Mouse (Mus musculus): Measurements from ENCODE around the gene Slc23a4. TPM values are rescaled to one million over a fixed set of nuclear protein-coding genes. Genes with fewer than 3 reads are reported as not detected.

The Slc23a4 gene
- total RNA-seq, 2 experiments from 2014 or later, result 0.80 to 1.0 TPM

GRCm38 (mm10) chr6:34959131-34959530 lies 29.1 kb downstream of the Slc23a4 start:
- no peak for DNase-seq (ENCODE audit: extremely low spot score in 1 of 2, low spot score in 1 of 2)

GRCm38 (mm10) chr6:34955862-34956241 lies 32.4 kb downstream of the Slc23a4 start:
- no peak for DNase-seq (ENCODE audit: extremely low spot score in 1 of 2, low spot score in 1 of 2)

DNA sequence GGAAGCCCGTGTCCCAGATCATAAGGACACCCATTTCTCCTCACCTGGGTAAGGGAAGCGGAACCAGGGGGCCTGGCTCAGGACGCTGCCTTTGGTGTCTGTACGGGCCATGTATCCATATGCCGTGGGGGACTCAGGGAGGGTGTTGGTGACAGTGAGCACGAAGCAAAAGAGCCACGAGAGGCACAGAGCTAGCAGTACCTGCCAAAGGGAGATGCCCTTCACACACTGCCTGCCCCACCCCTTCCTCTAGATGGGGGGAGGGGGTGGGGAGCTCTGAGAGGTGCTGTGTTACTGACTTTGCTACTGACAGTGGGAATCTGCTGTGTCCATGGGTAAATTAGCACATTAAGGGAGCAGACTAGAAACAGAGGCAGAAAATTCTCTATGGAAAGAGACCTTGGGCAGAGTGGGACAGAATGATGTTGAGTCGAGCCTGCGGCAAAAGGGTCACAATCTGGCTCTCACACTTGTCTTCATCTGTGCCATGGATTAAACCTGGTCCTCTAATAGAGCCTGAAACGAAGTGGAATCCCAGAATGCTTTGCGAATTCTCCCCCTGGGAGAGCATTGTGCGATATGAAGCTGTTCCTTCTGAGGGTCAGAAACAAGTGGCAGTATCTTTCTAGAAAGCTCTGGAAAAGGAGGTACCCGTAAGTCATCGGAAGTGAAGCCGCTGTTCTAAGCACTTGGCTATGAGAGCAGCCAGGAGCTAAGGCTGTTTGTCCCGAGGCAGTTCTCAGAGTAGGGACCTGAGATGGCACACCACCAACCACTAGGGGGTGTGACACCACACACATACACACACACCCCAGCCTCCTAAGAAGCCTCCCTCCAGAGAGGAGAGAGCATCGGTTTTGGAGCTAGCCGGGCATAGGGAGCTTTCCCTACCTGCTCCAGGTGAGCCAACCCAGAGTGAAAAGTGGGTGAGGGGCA lies 33.0 kb downstream of the Slc23a4 start:
- no peak for DNase-seq (ENCODE audit: extremely low spot score in 1 of 2, low spot score in 1 of 2)

DNA sequence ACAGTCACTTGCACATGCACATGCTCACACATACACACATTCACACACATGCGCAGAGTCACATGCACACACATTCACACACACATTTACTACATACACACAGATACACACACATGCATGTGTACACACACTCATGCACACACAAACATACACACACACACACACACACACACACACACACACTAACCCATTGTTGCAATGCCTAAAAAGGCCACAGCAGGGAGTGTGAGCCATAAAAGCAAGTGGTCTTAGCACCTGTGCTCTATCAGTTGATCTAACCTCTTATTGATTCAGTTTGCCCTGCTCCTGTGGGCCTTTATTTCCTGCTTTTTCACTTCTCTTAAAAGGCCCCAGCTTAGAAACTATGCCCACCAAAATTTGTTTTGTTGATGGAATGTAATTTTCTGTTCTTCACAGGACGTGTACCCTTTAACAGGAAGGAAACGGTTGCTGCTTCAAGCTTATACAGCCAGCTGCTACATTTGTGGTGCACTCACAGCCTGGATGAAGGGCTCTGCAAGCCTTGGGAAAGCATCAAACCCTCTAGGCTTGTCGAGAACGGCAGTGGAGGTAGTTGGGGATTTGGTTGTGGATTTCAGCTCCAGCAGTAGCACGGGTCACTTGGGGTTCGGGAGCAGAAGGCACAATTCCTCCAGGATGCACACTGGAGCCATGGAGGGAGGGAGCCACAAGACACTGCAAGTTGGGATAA lies 36.1 kb downstream of the Slc23a4 start:
- no peak for DNase-seq (ENCODE audit: extremely low spot score in 1 of 2, low spot score in 1 of 2)

DNA sequence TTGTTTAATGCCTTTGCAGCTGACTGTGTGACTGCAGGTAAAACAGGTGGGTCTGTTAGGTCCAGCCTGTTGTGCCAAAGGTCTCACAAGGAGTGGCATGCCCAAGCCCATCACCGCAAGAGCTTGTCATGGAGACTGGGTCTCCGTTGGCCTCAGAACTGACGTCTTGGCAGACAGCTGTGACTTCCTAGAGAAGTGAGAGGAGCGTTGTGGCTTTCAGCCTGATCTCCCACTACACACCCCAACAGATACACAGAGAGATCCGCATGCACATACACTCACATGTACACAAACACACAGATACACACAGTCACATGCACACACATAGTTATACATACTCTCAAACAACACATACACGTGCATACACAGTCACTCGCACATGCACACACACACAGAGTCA lies 36.7 kb downstream of the Slc23a4 start:
- DNase-seq (ENCODE audit: extremely low spot score in 1 of 2, low spot score in 1 of 2), result no peak

DNA sequence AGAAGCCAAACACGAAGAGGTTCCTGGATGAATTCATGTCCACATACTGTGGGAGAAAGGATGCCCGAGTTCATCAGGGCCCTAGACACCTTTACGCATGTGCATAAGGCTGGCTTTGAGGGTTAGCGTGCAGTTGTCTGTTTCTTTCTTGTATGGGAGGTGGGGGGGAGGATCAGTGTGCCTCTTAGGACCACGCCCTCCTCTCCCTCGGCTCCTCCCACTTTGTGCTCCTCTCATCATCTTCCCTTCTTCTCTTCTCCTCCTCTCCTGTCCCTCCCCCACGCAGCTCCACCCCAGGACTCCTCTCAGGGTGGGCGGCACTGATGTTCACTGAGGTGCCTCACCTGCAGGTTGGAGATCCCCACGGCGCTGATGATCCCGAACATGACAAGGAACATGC lies 39.7 kb downstream of the Slc23a4 start:
- DNase-seq (ENCODE audit: extremely low spot score in 1 of 2, low spot score in 1 of 2), result no peak

- no peak for DNase-seq (ENCODE audit: extremely low spot score in 1 of 2, low spot score in 1 of 2)
These were observed 41.6 kb downstream of the Slc23a4 start for GRCm38 (mm10) chr6:34946486-34947079.

GRCm38 (mm10) chr6:34943499-34943898 lies 44.7 kb downstream of the Slc23a4 start:
- no peak for DNase-seq (ENCODE audit: extremely low spot score in 1 of 2, low spot score in 1 of 2)

DNA sequence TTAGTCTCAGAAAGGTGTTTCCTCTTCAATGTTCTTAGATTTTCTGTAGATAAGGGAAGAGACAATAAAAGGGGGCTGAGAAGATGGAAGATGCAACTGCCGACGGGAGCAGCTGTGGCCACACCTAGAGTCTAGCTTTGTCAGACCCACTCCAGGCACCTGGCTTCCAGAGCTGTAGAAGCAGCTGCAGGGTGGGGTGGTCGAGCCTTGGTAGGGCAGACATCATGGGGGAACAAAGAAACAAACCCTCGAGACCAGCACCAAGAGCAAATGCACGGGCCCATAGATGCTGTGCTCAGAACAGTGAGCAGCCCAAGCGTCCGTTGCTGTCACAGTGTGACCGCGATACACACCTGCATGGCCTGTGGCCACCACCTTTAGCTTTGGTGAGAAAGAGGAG lies 45.8 kb downstream of the Slc23a4 start:
- no peak for DNase-seq (ENCODE audit: extremely low spot score in 1 of 2, low spot score in 1 of 2)

- no peak for DNase-seq (ENCODE audit: extremely low spot score in 1 of 2, low spot score in 1 of 2)
These were observed 46.7 kb downstream of the Slc23a4 start for GRCm38 (mm10) chr6:34941496-34941895.

DNA sequence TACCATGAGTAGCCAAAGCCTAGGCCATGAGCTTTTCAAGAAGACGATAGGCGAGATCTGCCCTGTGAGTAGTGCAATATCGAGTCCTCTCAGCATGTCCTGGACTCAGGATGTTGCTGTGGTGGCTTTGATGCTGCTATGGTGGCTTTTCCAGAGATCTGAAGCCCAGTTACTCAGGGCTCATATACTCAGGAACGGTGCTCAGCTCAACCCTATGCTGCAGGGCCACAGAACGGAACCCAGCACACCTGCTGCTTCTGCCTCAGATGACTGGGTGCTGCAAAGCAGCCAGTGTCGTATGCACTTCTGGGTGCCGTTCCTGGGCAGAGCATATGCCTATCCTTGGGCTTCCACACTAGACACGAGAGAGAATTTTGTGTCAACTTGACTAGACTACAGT lies 48.8 kb downstream of the Slc23a4 start:
- DNase-seq (ENCODE audit: extremely low spot score in 1 of 2, low spot score in 1 of 2), result no peak

DNA sequence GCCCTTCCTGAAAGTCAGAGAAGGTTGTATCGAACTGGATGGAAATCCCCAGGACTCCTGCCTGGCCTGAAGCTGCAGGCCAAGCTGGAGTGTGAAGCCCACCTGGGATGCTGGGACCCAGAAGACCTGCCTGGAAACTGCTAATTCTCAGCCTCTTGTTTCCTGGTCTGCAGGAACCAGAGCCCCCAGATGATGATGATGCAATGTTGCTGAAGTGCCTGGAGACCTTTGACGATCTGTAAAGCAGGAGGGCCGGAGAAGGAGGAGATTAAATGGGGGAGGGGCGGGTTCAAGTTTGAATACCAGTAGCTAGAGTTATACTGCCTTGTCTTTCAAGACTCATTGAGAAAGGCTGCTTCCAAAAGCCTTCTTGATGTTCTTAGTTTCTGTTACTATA lies 49.3 kb downstream of the Slc23a4 start:
- no peak for DNase-seq (ENCODE audit: extremely low spot score in 1 of 2, low spot score in 1 of 2)

DNA sequence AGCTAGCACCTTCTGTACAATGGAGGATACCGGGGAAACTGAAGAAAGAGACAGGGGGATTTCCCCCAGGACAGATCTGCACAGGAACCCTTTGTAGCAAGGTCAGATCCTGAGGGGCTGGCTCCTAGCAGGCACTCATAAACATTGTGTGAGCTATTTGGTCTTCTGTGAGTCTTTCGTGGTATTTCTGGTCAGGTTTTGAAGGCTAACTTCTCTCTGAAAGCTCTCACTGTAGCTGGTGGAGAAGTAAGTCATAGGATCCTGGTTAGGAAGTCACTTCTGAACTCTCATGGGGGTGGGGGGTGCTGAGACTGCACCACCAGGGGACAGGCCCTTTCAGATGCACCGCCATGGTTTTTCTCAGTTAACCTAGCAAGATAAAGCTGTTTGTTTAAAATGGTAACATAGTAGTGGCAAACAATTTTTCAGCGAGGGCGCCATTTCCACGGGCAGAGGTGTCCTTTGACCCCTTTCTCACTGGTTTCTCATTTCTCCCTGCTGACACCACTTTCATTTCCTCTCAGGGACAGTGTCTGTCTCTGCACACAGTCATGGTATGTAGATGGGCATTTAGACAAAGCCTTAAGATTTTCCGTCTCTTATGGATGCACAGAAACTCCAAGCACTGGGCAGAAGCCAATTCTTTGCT lies 49.8 kb downstream of the Slc23a4 start:
- no peak for DNase-seq (ENCODE audit: extremely low spot score in 1 of 2, low spot score in 1 of 2)

GRCm38 (mm10) chr6:34936743-34937142 lies 51.5 kb downstream of the Slc23a4 start:
- no peak for DNase-seq (ENCODE audit: extremely low spot score in 1 of 2, low spot score in 1 of 2)

DNA sequence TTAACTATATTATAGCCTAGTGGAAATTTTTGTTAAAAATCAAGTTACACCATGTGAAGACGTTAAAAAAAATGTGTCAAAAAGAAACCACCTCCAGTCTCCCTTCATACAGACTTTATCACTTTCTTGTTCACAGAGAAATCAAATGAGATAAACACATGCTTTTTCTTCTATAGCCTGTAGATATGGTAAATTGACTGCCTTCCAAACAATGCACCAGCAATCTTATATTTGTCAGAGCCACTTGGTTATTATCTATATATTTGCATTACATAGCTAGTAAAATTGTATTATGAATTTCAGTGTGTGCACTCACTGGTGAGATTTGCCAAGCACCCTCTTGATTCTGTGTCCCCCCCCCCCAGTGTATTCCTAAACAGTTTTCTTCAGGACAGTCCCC lies 55.6 kb downstream of the Slc23a4 start:
- no peak for DNase-seq (ENCODE audit: extremely low spot score in 1 of 2, low spot score in 1 of 2)

DNA sequence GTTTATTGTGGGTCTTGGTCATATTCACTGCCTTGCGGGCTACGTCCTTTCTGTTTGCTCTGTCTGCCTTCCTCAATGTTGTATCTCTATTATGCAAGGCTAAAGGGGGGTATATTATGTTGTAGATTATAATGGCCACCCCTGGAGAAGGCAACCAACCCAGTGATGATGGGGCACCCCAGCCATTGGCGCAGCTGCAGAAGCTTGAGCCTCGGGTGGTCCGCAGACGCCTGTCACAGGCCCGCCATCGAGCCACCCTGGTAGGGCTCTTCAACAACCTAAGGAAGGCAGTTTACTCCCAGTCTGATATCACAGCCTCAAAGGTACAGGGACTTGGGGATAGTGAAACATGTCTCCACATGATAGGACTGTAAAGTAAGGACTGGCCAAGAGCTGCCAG lies 60.6 kb downstream of the Slc23a4 start:
- no peak for DNase-seq (ENCODE audit: extremely low spot score in 1 of 2, low spot score in 1 of 2)

DNA sequence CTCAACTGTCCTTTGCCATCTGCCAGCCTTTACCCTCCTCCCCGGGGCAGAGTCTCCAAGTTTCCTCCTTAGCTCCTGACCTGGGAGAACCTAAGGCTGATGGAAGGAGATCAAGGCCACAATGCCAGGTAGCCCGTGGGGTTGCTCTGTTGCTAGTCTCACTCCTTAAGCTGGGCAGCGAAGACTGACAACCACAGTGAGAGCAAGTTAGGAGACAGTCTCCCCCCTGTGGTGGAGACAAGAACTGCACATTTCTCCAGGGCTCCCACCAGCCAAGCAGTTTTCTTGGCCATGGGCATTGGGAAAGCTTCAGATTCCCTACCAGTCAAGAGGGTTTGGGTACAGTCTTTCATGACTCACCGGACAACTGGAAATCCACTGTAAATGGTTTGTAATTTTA lies 61.0 kb downstream of the Slc23a4 start:
- peak; percentile 63 to 84 for DNase-seq (ENCODE audit: extremely low spot score in 1 of 2, low spot score in 1 of 2)

DNA sequence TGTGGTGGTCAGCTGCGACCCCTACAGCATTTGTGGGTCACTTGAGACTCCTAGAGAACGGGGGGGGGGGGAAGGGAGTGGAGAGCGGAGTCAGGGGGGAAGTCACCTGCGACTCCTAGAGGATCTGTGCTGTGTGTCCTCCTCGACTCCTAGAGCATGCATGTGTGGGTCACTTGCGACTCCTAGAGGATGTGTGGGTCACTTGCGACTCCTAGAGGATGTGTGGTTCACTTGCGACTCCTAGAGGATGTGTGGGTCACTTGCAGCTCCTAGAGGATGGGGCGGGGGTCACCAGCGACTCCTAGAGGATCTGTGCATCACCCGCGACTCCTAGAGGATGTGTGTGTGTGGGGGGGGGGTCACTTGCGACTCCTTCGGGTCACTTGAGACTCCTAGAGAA lies 66.3 kb downstream of the Slc23a4 start:
- DNase-seq (ENCODE audit: extremely low spot score in 1 of 2, low spot score in 1 of 2), result no peak

DNA sequence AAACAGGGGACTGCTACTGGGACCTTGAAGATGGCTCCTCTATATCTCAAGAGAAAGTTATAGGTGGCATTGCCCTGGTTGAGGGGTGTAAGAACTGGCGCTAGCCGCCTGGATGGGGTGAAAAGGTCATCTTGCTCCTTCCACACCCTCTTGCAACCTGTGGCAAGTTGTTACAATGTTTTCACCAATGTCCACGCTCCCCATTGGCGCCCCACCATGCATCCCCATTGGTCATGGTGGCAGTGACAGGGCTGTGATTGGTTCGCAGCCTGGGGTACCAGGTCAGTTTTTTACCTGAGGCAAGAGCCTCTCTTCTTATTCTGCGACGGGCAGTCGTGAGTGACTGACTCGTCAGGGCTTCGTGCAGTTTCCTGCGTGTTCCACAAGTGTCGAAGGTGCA lies 67.6 kb downstream of the Slc23a4 start:
- no peak for DNase-seq (ENCODE audit: extremely low spot score in 1 of 2, low spot score in 1 of 2)

DNA sequence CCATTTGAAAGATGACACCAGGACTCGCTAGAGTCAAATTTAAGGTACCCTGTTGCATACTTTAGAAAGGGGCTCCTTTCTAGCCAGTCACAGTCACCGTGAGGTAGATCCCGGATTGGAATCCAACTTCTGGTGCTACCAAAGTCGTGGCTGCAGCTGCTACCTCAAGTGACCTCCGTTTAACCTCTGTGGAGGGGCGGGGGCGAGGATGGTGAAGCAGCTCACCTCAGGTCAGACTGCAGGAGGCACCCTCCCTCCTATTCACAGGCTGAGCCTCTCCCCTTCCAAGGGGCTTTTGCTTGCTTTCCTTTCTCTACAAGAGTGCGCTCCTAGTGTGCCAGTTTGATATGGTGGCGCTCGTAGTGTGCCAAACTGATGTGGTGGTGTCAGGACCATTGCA lies 68.2 kb downstream of the Slc23a4 start, which contains the start of gene Stra8:
Stra8 (plus strand) TSS at position 208 of the 400 bp plus-strand sequence.
- no peak for DNase-seq (ENCODE audit: extremely low spot score in 1 of 2, low spot score in 1 of 2)

- no peak for DNase-seq (ENCODE audit: extremely low spot score in 1 of 2, low spot score in 1 of 2)
These were observed 69.1 kb downstream of the Slc23a4 start for GRCm38 (mm10) chr6:34919146-34919545.

Data from layer of hippocampus, postnatal 25 days (tissue).